ENCODE assay signal across 9 mouse cellular contexts in genomic region chr2:180045283-180045682, GRCm38 (mm10). TPM values are rescaled to one million over a fixed set of nuclear protein-coding genes. Genes with fewer than 3 reads are reported as not detected.
DNase-seq lines count a peak whose midpoint lies in the region; ATAC-seq and TF ChIP-seq lines count a peak whose summit lies in the region.
"Had no signal": no experiment of that assay in that cellular context is flagged by ENCODE, and none has a peak within 500 bp of the region (broad histone marks: within the 10 kb centered on the region; RNA-seq: fewer than 3 reads in every experiment).

No protein-coding gene starts in this region.

- peak; percentile 66 for TF ChIP-seq CTCF in lung, adult 2 months (IDR thresholded peaks at IDR 0.05; ENCODE audit: insufficient read depth, low read length)

- H3K9me3 ChIP-seq in hindbrain, embryonic 10.5 days, result no peaks in the 10 kb centered on the region
- H3K9me3 ChIP-seq in hindbrain, embryonic 12.5 days (replicated peaks), result no peaks in the 10 kb centered on the region
- no peaks in the 10 kb centered on the region for H3K9me3 ChIP-seq in midbrain, embryonic 15.5 days

- no peak for TF ChIP-seq POLR2A in lung, adult 2 months (IDR thresholded peaks at IDR 0.05; ENCODE audit: borderline replicate concordance, extremely low read depth, low read depth, low read length)

- peaks cover 35% of the 10 kb centered on the region for H3K36me3 ChIP-seq in hindbrain, embryonic 10.5 days
- H3K36me3 ChIP-seq in hindbrain, embryonic 12.5 days, result peaks cover 14% of the 10 kb centered on the region; the same call in 1 of the 2 replicates
- H3K36me3 ChIP-seq in midbrain, embryonic 15.5 days (replicated peaks), result no peaks in the 10 kb centered on the region

- DNase-seq in hindbrain, embryonic 10.5 days (ENCODE audit: low spot score), result peak; percentile 23
- peak; percentile 33 for DNase-seq in urinary bladder, postnatal 25 days (ENCODE audit: low spot score)
- no peak for DNase-seq in urinary bladder, adult 18-20 months (ENCODE audit: low spot score in 2 of 2)
- peak; percentile 56 to 63 for DNase-seq in cerebellum, postnatal 14 days
- no peak for DNase-seq in lung, adult 2 months

- no peak overlapping the region for H3K4me2 ChIP-seq in hindbrain, embryonic 12.5 days (replicated peaks)
- H3K4me2 ChIP-seq in midbrain, embryonic 15.5 days, result no peak overlapping the region

- peaks cover 42% of the 10 kb centered on the region for H3K4me1 ChIP-seq in hindbrain, embryonic 10.5 days (replicated peaks)
- H3K4me1 ChIP-seq in hindbrain, embryonic 12.5 days, result peaks cover 31% of the 10 kb centered on the region
- H3K4me1 ChIP-seq in lung, adult 2 months (ENCODE audit: control insufficient read depth, insufficient read depth, low read length), result peaks cover 5% of the 10 kb centered on the region
- peaks cover 39% of the 10 kb centered on the region for H3K4me1 ChIP-seq in midbrain, embryonic 15.5 days

- ATAC-seq in hindbrain, embryonic 12.5 days (ENCODE audit: low FRiP score), result no peak
- ATAC-seq in erythroid progenitor cell, adult 5-6 weeks (replicated peaks; ENCODE audit: low FRiP score, poor library complexity, severe bottlenecking), result no peak
- ATAC-seq in midbrain, embryonic 15.5 days (replicated peaks), result no peak

- H3K9ac ChIP-seq in hindbrain, embryonic 12.5 days, result no peak overlapping the region
- no peak overlapping the region for H3K9ac ChIP-seq in midbrain, embryonic 15.5 days

- no peak overlapping the region; the same call in 1 of the 2 replicates for H3K4me3 ChIP-seq in hindbrain, embryonic 10.5 days
- H3K4me3 ChIP-seq in hindbrain, embryonic 12.5 days, result no peak overlapping the region
- no peak overlapping the region for H3K4me3 ChIP-seq in lung, adult 2 months (replicated peaks; ENCODE audit: extremely low read depth, low read depth, low read length)
- no peak overlapping the region for H3K4me3 ChIP-seq in midbrain, embryonic 15.5 days

- H3K27me3 ChIP-seq in hindbrain, embryonic 10.5 days (ENCODE audit: insufficient read depth, poor library complexity, severe bottlenecking), result no peaks in the 10 kb centered on the region
- no peaks in the 10 kb centered on the region for H3K27me3 ChIP-seq in hindbrain, embryonic 12.5 days
- H3K27me3 ChIP-seq in midbrain, embryonic 15.5 days (replicated peaks), result no peaks in the 10 kb centered on the region

- H3K27ac ChIP-seq in hindbrain, embryonic 10.5 days, result no peak overlapping the region
- no peak overlapping the region for H3K27ac ChIP-seq in hindbrain, embryonic 12.5 days
- H3K27ac ChIP-seq in midbrain, embryonic 15.5 days, result no peak overlapping the region

- 56% methylated on average over 4 of the region's 4 CpGs for whole genome bisulfite sequencing in hindbrain, embryonic 10.5 days
- 54% methylated on average over 4 of the region's 4 CpGs for WGBS in hindbrain, embryonic 12.5 days
- WGBS in lung, adult 2 months, result 38% methylated on average over 4 of the region's 4 CpGs
- 57% methylated on average over 4 of the region's 4 CpGs for WGBS in midbrain, embryonic 15.5 days

RNA-seq across cellular contexts. Expression of gene Ss18l1, which starts 3.0 kb away (rescaled TPM):
- polyA plus RNA-seq in hindbrain, embryonic 10.5 days (2016; fragmentation: Nextera tagmentation; extraction: Ambion mirVana), result 10.0 and 14.7 TPM in 2 replicates
- 32.9 and 37.7 TPM in 2 replicates for polyA plus RNA-seq in hindbrain, embryonic 12.5 days (2016; fragmentation: Nextera tagmentation; extraction: Ambion mirVana)
- 7.1 and 7.4 TPM in 2 replicates for polyA plus RNA-seq in lung, adult 2 months (2012; rRNA removed)
- total RNA-seq in erythroid progenitor cell, adult 5-6 weeks (2015; ENCODE audit: low replicate concordance), result 0.36 TPM in 1 of 2 replicates, not detected in the other
- total RNA-seq in erythroid progenitor cell, adult 5-6 weeks (2017; ENCODE audit: low replicate concordance), result 0.13 and 0.68 TPM in 2 replicates
- 70.1 and 73.0 TPM in 2 replicates for polyA plus RNA-seq in midbrain, embryonic 15.5 days (2015; fragmentation: Nextera tagmentation; extraction: Ambion mirVana)

RNA-seq across cellular contexts. Expression of gene Psma7, which starts 3.0 kb away (rescaled TPM):
- polyA plus RNA-seq in hindbrain, embryonic 10.5 days (2016; fragmentation: Nextera tagmentation; extraction: Ambion mirVana), result 794 and 830 TPM in 2 replicates
- 630 and 656 TPM in 2 replicates for polyA plus RNA-seq in hindbrain, embryonic 12.5 days (2016; fragmentation: Nextera tagmentation; extraction: Ambion mirVana)
- polyA plus RNA-seq in lung, adult 2 months (2012; rRNA removed), result 98.3 and 115 TPM in 2 replicates
- total RNA-seq in erythroid progenitor cell, adult 5-6 weeks (2015; ENCODE audit: low replicate concordance), result 54.1 and 65.2 TPM in 2 replicates
- 69.1 and 112 TPM in 2 replicates for total RNA-seq in erythroid progenitor cell, adult 5-6 weeks (2017; ENCODE audit: low replicate concordance)
- 521 and 530 TPM in 2 replicates for polyA plus RNA-seq in midbrain, embryonic 15.5 days (2015; fragmentation: Nextera tagmentation; extraction: Ambion mirVana)

RNA-seq across cellular contexts. Expression of gene Lsm14b, which starts 20.5 kb away (rescaled TPM):
- 9.4 and 12.9 TPM in 2 replicates for polyA plus RNA-seq in hindbrain, embryonic 10.5 days (2016; fragmentation: Nextera tagmentation; extraction: Ambion mirVana)
- polyA plus RNA-seq in hindbrain, embryonic 12.5 days (2016; fragmentation: Nextera tagmentation; extraction: Ambion mirVana), result 14.1 and 16.7 TPM in 2 replicates
- polyA plus RNA-seq in lung, adult 2 months (2012; rRNA removed), result 19.8 and 24.0 TPM in 2 replicates
- total RNA-seq in erythroid progenitor cell, adult 5-6 weeks (2015; ENCODE audit: low replicate concordance), result 6.5 and 7.1 TPM in 2 replicates
- total RNA-seq in erythroid progenitor cell, adult 5-6 weeks (2017; ENCODE audit: low replicate concordance), result 5.7 and 11.3 TPM in 2 replicates
- 21.0 and 21.1 TPM in 2 replicates for polyA plus RNA-seq in midbrain, embryonic 15.5 days (2015; fragmentation: Nextera tagmentation; extraction: Ambion mirVana)

RNA-seq across cellular contexts. Expression of gene Mtg2, which starts 25.1 kb away (rescaled TPM):
- polyA plus RNA-seq in hindbrain, embryonic 10.5 days (2016; fragmentation: Nextera tagmentation; extraction: Ambion mirVana), result 33.9 TPM in 2 replicates
- 30.0 and 31.4 TPM in 2 replicates for polyA plus RNA-seq in hindbrain, embryonic 12.5 days (2016; fragmentation: Nextera tagmentation; extraction: Ambion mirVana)
- polyA plus RNA-seq in lung, adult 2 months (2012; rRNA removed), result 15.2 and 17.1 TPM in 2 replicates
- total RNA-seq in erythroid progenitor cell, adult 5-6 weeks (2015; ENCODE audit: low replicate concordance), result 1.3 TPM in 1 of 2 replicates, not detected in the other
- total RNA-seq in erythroid progenitor cell, adult 5-6 weeks (2017; ENCODE audit: low replicate concordance), result 2.6 and 4.9 TPM in 2 replicates
- 37.4 and 37.7 TPM in 2 replicates for polyA plus RNA-seq in midbrain, embryonic 15.5 days (2015; fragmentation: Nextera tagmentation; extraction: Ambion mirVana)

RNA-seq across cellular contexts. Expression of gene Hrh3, which starts 59.0 kb away (rescaled TPM):
- 1.5 and 4.2 TPM in 2 replicates for polyA plus RNA-seq in hindbrain, embryonic 10.5 days (2016; fragmentation: Nextera tagmentation; extraction: Ambion mirVana)
- 4.1 and 4.2 TPM in 2 replicates for polyA plus RNA-seq in hindbrain, embryonic 12.5 days (2016; fragmentation: Nextera tagmentation; extraction: Ambion mirVana)
- polyA plus RNA-seq in lung, adult 2 months (2012; rRNA removed), result 0.10 and 0.15 TPM in 2 replicates
- not detected in 2 replicates for total RNA-seq in erythroid progenitor cell, adult 5-6 weeks (2015; ENCODE audit: low replicate concordance)
- total RNA-seq in erythroid progenitor cell, adult 5-6 weeks (2017; ENCODE audit: low replicate concordance), result not detected in 2 replicates
- 3.2 and 3.7 TPM in 2 replicates for polyA plus RNA-seq in midbrain, embryonic 15.5 days (2015; fragmentation: Nextera tagmentation; extraction: Ambion mirVana)
- polyA plus RNA-seq: stomach, embryonic 16.5 days had no signal

Comparison
In these comparisons a context has a peak if more than half of its experiments do, and no peak if none do; other contexts are left out.
1. DNase-seq: peak in hindbrain, embryonic 10.5 days (single experiment), urinary bladder, postnatal 25 days (single experiment) and cerebellum, postnatal 14 days (2 of 2); none in urinary bladder, adult 18-20 months (0 of 2) and lung, adult 2 months (single experiment).